Mouse (Mus musculus) lung, adult 2 months (tissue): ENCODE data around the gene Kif12.
A peak's percentile ranks its signal among the peaks of the same experiment; 100 is the strongest.

Source experiments
- CTCF ChIP-seq: fragments of 200-500 bp; IDR thresholded peaks from 2 replicates; pipeline ENCODE4 v1.5.1; 2011; ENCODE audit warnings: mild to moderate bottlenecking, low read length, control low read depth; ENCODE audit not compliant: insufficient read depth
- POLR2A ChIP-seq: fragments of 200-500 bp; IDR thresholded peaks from 2 replicates; pipeline ENCODE4 v1.6.1; 2011; ENCODE audit warnings: low read depth, mild to moderate bottlenecking, control low read depth, low read length, borderline replicate concordance; ENCODE audit errors: extremely low read depth

DNA sequence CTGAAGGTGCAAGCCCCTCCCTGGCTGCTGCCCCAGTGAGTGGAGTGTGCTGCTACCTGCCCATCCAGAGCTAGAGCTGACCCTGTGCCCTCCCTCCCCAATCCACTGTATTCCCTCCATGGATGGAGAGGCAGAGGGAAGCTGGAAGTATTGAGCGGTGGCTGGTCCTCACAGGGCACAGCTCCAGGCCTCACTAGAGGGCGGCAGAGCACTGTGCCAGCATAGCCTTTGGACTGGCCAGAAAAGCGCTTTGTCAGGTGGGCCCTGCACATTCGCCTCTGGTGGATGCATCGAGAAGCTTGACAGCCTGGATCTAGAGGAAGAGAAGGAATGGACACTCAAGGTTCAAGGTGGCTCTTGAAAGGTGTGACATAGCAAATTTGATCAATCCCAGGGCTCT lies 9.6 kb upstream of the Kif12 start:
- TF ChIP-seq POLR2A (no peak), CTCF (peak; percentile 73)
